Mouse (Mus musculus) liver, adult 10 weeks (tissue): Measurements from ENCODE around the gene Arhgdia. TPM values are rescaled to one million over a fixed set of nuclear protein-coding genes. Genes with fewer than 3 reads are reported as not detected.

Source experiments
- polyA plus RNA-seq: library from polyadenylated mRNA; stranded (reverse); fragments of 350-450 nt; fragmentation: Illumina TruSeq; extraction: RNeasy Lipid Tissue Mini Kit (QIAGEN cat#74804); gene quantifications from one replicate; pipeline ENCODE4 v1.2.3, GENCODE M21; 2014; ENCODE audit warnings: low read depth, low replicate concordance

Arhgdia gene
- 9.6 TPM for polyA plus RNA-seq

DNA sequence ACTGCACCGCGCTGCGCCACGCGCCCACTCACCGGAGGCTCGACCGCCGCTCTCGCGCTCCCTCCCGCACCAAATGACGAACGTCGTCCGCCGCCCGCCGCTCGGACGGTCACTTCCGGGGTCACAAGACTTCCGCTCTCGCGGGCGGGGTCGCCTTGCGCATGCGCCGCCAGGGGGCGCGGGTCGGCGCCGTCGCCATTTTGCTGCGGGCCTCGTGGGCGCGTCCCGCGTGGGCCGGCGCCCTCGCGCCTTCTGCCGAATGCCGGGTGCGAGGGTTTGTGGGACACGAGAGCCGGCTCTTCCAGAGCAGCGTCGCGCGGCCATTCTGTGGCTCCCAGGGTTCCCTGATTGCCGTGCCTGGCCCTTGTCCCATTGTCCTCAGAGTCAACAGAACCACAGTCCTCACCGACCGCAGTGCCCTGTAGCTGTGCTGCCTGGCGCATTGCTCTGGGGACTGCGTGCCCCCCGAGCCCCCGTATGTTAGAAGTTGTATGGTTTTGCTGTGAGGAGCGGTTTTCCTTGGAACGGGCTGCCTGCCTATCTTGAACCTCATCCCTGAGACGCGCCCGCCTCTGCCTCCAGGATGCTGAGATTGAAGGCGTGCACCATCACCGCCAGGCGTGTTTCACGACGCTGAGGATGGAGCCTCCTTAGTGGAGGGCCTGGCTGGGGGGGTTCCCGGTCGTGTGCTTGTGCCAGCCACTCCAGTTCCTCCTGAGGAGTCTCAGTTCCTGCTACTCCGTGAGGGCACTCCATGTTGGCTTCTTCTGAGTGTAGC is at the start of gene Arhgdia:
Gene Arhgdia, minus strand, starts transcription at position 135 of the 778 bp plus-strand sequence.

DNA sequence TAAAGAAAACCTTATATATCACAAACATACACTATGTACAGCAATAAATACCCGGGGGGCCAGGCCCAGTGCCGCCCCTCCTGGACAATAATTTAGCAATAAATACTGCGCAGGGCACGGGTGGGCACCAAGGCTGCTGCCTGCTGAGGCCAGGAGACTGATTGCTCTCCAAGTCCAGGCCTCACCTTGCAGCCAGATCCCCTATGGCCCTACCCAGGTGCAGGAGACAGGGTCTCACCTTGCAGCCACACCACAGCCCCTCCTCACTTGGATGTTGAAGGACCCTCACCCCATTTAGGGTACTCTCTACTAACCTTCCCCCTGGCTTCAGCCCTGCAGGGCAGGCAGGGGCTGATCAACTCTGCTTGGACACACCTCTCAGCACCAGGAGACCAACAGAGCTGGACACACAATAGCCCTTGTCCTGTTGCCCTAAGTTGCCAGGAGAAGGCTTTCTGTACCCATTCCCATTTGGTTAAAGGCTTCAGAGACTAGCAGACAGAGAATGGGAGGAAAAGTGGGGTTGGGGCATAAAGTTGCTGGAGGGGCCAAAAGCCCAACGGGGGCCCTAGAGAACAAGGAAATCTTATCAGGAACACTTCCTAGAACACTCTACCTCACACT is 43.8 kb upstream of the Arhgdia start, which contains the start of gene Sirt7:
Gene Sirt7, minus strand, starts transcription at position 89 of the 624 bp plus-strand sequence.

DNA sequence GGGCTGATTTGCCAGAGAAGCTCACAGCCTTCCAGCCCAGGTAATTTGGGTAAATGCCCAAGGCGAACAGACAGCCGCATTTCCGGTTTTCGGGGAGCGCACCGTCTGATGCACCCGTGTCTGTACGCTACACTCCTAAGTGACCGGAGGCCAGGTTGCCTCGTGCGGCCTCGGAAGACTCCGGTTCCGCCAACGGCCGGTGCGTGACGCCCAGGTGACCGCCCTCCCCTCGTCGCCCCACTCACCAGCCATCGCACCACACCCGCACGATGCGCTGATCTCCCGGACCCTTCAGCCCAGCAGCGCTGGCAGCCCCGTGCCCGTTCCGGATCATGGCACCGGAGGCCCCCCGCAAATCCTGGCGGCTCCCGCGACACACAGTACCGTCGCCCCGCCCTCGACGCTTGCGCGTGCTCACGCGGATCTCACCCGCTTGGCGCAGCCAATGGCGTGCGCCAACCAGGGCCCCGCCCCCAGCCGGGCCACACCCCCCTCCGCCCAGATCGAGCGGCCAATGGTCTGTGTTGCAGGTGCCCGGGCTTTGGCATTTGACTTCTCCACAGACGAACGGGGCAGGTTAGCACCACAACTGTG is 36.2 kb upstream of the Arhgdia start, which contains the start of gene Pcyt2:
Gene Pcyt2, minus strand, starts transcription at position 418 of the 594 bp plus-strand sequence.

DNA sequence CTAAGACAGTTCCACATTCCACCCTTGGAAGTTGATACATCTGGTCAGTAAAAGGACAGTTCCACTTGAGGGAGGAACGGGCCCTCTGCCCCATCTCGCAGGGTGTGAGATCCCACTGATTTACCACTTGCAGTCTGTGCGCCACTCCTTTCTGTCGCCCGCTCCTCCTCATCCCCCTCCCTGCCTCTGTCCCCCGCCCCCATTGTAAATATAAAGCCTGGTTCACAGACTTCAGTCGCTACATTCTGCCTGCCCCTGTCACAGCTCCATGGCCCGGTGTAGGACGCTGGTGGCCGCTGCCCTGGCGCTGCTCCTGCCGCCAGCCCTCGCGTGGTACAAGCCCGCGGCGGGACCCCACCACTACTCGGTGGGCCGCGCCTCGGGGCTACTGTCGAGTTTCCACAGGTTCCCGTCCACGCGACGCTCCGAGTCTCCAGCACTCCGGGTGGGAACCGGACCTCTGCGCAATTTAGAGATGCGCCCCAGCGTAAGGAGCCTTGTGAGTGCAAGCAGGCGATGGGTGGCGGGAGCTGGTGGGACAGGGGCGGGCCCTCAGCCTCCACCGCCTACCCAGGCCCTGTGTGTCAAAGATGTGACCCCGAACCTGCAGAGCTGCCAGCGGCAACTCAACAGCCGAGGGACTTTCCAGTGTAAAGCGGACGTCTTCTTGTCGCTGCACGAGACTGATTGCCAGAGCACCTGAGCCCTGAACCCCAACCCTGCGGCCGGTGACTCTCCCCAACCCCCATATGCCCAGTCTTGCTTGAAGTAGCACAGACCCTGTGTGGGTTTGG is 27.0 kb upstream of the Arhgdia start, which contains the start of gene Npb:
Gene Npb, plus strand, starts transcription at position 237 of the 794 bp plus-strand sequence.

DNA sequence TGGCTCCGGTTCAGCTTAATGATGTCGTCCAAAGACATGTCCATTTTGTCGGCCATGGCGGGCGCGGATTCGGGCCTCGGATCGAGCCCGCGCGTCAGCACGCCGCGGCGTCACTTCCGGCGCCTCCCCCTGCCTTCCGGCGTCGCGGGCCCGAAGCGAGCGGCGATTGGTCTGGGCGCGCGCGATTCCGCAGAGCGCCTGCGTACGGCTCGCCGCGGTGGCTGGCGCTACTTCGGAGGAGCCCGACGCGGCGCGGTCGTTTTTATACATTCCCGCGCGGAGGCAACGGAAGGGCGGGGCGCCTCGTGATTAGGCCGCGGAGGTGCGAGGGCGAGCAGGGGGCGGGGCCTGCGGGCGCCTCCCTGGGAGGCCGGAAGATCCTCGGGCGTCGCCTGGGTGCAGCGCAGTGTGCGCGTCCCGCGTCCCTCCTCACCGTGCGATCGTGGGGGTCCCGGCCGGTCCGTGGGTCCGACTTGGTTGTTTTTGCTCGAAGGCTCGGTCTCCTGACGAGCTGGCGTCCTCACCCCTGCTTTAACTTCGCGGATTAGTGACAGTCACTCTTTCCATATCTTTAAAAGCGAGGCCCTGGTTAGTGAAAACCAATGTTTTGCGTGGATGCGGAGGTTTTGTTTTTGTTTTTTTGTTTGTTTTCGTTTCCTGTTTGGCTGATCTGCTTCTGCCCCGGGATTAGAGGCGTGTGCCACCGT is 17.0 kb upstream of the Arhgdia start, which contains the start of the genes Alyref and Anapc11:
Gene Alyref, minus strand, starts transcription at position 83 of the 707 bp plus-strand sequence.
Gene Anapc11, plus strand, starts transcription at position 139 of the 707 bp plus-strand sequence.

DNA sequence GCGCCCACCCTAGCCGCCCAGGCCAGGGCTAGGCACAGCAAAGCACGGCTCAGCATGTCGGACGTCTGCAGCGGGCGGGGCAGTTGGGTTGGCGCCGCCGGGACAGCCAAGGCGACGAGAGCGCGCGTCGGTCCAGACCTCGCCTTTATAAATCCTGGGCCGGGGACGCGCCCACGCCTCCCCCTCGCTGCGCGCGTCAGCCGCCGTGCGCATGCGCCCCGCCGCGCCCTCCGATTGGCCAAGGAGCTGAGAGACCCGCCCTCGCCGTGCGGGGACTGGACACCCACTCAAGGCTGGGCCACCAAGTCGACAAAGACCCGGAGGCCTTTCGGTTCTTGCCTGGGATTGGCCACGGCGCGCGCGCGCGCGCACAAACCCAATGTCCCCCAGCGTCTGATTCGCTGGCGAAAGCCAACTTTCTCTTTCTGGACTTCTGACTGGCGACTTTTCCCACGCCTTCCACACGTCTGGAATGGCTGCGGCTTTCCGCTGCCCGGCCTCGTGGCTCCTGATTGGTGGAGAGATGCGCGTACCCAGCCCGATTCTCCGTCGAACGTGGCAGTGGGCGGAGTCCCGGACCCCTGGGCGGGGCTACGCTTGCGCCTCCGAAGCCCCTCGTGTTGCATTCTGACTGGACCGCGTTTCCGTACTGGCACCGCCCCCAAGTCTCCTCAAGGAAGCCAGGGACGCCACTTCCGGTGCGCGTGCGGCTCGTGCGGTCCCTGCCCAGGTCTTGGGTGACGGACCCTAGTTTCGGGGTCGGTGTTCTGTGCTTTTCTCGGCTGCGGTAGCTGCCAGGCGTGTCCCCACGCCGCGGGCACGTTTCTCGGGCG is 8.5 kb downstream of the Arhgdia start, which contains the start of gene P4hb:
Gene P4hb, minus strand, starts transcription at position 502 of the 833 bp plus-strand sequence.

DNA sequence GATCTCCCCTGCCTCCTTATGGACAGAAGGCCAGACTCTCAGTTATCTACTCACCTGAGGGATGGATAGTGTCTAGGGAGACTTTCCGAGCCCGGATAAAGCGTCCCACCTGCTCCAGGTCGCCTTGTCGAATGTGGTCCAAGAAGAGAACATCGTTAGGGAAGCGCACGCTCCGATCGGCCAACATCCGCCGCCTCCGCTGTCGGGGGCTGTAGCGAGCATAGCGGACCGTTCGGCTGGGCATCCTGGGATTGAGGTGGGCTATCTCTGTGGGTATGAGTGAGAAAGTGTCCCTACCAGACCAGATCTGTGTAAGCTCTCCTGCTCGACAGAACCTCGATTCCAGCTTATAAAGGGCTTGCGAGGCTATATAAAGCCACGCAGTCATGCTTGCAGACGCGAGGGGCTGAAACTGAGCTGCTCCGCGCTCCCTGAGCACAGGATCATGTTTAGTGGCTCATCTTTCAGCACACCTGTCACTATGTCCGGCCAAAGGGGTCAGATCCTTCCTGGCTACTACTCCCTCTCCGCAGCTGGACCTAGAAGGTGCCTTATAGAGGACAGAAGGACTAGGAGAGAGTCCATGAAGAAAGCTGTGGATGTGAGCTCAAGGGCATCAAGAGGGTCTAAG is 30.5 kb downstream of the Arhgdia start, which contains the start of gene Ppp1r27:
Gene Ppp1r27, minus strand, starts transcription at position 323 of the 631 bp plus-strand sequence.

DNA sequence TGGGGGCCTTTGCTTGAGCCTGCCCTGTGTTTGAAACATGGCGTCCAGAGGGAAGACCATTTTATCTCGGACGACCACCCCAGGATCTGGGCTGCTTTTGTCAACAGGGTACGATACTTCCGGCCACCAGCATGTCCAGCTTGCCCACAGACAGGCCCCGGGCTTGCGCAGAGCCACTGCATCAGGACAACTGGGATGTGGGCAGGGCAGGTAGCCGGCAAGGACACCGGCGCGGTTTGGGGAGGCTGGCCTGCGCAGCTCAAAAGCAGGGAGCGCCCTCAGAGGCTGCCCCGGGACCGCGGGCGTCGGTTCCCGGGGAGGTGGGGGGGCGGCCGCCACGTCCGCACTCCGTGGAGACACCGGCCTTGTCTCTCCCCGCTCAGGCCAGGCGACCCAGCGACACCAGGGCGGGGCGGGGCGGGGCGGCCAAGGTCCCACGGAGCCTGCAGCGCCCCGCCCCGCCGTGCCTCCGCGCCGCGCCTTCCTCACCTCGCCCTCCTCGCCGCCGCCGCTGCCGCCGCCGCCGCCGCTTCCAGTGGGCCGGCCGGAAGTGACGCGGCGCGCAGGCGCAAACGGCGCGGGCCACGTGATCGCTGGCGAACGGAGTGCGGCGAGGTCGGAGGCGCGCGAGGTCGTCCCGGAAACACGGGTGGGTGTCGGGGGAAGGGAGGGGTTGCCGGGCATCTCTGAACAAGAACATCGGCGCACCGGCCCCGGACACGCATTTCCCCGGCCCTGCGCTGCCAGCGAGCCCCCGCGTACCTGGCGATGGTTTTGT is 32.1 kb downstream of the Arhgdia start, which contains the start of gene Mcrip1:
Gene Mcrip1, minus strand, starts transcription at position 560 of the 778 bp plus-strand sequence.

DNA sequence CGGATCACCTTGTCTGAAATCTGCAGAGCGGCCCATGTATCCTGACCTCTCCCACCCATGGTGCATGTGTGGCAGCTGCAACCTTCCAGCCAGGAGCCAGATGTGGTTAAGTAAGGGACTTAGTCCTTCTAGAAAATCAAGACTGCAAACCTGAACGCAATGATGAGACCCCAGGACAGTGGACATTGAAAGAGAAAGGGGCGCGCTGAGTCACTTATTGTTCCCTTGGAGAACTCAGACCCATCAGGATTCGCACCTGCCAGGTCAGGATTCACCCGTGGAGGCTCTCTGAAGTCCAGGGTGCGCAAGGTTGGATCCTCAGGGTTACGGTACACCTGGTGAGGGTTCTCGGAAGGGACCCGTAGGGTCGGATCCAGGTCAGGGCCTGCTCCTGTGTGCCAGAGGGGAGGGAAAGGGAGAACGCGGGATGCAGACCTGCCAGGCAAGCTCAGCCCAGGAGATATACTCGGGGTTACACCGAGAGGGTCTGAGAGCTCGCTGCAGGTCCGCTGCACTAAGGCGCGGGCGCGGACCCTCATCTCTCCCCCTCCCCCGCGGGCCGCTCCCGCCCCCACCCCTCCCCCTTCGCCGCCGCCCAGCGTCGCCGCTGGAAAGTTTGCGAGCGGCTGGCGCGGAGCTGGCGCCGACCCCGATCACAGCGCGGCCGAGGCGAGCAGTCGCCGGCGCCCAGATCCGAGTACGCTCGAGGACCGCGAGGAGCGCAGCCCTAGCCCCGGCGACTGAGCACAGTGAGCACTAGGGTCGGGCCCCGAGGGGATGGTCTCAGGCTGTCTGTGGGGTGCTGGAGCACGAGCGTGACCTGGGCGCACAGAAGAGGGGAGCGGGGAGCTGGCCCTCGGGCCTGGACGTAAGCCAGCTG is 51.1 kb downstream of the Arhgdia start, which contains the start of gene Gcgr:
Gene Gcgr, plus strand, starts transcription at position 615 of the 880 bp plus-strand sequence.

Other genes with a start within 250 kb of the Arhgdia start
- 121 TPM for gene Actg1, start 233.1 kb downstream of the Arhgdia start, polyA plus RNA-seq
- gene Fscn2, start 220.1 kb downstream of the Arhgdia start, polyA plus RNA-seq: not detected
- not detected for gene Faap100, start 202.9 kb downstream of the Arhgdia start, polyA plus RNA-seq
- gene Nploc4, start 143.9 kb downstream of the Arhgdia start, polyA plus RNA-seq: 20.5 TPM
- not detected for gene Tspan10, start 139.0 kb downstream of the Arhgdia start, polyA plus RNA-seq
- gene Pde6g, start 128.1 kb downstream of the Arhgdia start, polyA plus RNA-seq: not detected
- gene Oxld1, start 123.6 kb downstream of the Arhgdia start, polyA plus RNA-seq: 0.56 TPM
- 5.4 TPM for gene Ccdc137, start 123.5 kb downstream of the Arhgdia start, polyA plus RNA-seq
- 6.2 TPM for gene Arl16, start 114.0 kb downstream of the Arhgdia start, polyA plus RNA-seq
- 8.1 TPM for gene Mrpl12, start 97.0 kb downstream of the Arhgdia start, polyA plus RNA-seq
- gene Slc25a10, start 89.8 kb downstream of the Arhgdia start, polyA plus RNA-seq: 5.5 TPM
- 16.2 TPM for gene Gcgr, start 50.9 kb downstream of the Arhgdia start, polyA plus RNA-seq
- 1.0 TPM for gene Mcrip1, start 31.9 kb downstream of the Arhgdia start, polyA plus RNA-seq
- gene Ppp1r27, start 30.5 kb downstream of the Arhgdia start, polyA plus RNA-seq: not detected
- gene P4hb, start 8.4 kb downstream of the Arhgdia start, polyA plus RNA-seq: 507 TPM
- 8.3 TPM for gene Alyref, start 16.7 kb upstream of the Arhgdia start, polyA plus RNA-seq
- gene Anapc11, start 16.8 kb upstream of the Arhgdia start, polyA plus RNA-seq: 5.2 TPM
- not detected for gene Npb, start 26.9 kb upstream of the Arhgdia start, polyA plus RNA-seq
- gene Pcyt2, start 36.3 kb upstream of the Arhgdia start, polyA plus RNA-seq: 110 TPM
- gene Sirt7, start 43.6 kb upstream of the Arhgdia start, polyA plus RNA-seq: 8.9 TPM
- gene Mafg, start 52.0 kb upstream of the Arhgdia start, polyA plus RNA-seq: 13.1 TPM
- not detected for gene Pycr1, start 62.1 kb upstream of the Arhgdia start, polyA plus RNA-seq
- gene Myadml2, start 66.5 kb upstream of the Arhgdia start, polyA plus RNA-seq: not detected
- gene Notum, start 79.6 kb upstream of the Arhgdia start, polyA plus RNA-seq: 1.4 TPM
- 5.6 TPM for gene Aspscr1, start 91.3 kb upstream of the Arhgdia start, polyA plus RNA-seq
- 4.1 TPM for gene Cenpx, start 132.1 kb upstream of the Arhgdia start, polyA plus RNA-seq
- 0.16 TPM for gene Lrrc45, start 132.3 kb upstream of the Arhgdia start, polyA plus RNA-seq
- not detected for gene Rac3, start 139.8 kb upstream of the Arhgdia start, polyA plus RNA-seq
- gene Dcxr, start 145.7 kb upstream of the Arhgdia start, polyA plus RNA-seq: 13.1 TPM
- gene Cbr2, start 150.5 kb upstream of the Arhgdia start, polyA plus RNA-seq: not detected
- gene Hmga1b, start 181.2 kb upstream of the Arhgdia start, polyA plus RNA-seq: not detected
- gene Rfng, start 202.6 kb upstream of the Arhgdia start, polyA plus RNA-seq: 0.87 TPM
- 8.5 TPM for gene Gps1, start 202.6 kb upstream of the Arhgdia start, polyA plus RNA-seq
- gene Dus1l, start 214.8 kb upstream of the Arhgdia start, polyA plus RNA-seq: 16.2 TPM
- gene Fasn, start 242.9 kb upstream of the Arhgdia start, polyA plus RNA-seq: 6.6 TPM